Mouse (Mus musculus): Measurements from ENCODE around the gene Col24a1.

Col24a1 gene

DNA sequence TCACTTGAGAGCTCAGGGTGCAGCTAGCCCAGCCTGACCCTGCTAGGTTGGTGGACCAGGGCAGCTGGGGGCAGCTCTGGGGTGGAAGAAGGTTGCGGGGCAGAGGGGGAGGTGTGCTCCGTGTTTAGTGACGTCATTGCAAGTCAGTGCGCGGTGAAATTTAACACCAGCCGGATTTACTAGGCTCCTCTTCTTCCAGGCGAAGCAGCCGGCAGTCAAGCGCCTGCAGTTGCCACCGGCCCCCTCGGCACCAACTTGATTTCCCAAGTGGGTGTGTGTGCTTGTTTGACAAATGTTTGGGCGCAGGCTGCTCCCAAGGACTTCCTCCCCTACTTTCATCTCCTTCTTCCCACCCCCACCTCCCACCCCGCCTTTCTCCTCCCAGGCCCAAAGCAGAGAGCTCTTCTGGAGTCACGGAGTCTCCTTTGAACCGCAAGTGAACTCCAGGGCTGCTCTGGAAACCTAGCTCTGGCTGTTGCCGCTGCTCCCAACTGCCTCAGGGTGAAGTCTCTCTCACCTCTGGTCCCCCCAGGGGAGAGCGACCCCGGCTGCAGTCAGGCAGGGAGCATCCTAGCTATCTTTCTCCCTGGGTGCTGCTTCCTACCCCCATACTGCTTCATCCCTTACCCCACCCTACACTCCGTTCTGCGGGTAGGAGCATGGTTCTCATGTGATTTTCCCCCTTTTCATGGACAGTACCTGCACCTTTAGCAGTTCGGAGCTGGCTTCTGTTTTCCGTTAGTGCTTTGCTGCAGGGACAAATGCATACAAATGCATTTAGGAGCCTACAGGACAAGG lies at the start of gene Col24a1:
Gene Col24a1, plus strand, starts transcription at position 136 of the 798 bp plus-strand sequence.
- DNase-seq, result no peak

DNA sequence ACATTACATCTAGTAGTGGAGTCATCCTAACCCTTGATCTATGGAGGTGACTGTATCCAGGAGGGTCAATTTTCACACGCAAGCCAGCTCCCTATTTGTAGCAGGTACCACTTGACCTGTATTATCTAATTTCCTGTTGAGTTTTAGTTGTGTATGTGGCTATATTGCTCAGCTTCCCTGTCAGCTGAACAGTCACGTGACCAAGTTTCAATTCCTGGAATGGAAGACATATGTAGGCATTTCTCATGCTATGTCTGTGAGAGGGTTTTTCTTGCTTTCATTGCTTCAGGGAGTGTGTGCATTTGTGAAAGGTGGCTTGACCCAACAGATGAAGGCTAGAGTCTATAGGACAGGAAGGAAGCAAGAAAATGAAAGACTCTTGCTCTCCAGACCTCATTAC lies 44.2 kb upstream of the Col24a1 start:
- no peak for DNase-seq

DNA sequence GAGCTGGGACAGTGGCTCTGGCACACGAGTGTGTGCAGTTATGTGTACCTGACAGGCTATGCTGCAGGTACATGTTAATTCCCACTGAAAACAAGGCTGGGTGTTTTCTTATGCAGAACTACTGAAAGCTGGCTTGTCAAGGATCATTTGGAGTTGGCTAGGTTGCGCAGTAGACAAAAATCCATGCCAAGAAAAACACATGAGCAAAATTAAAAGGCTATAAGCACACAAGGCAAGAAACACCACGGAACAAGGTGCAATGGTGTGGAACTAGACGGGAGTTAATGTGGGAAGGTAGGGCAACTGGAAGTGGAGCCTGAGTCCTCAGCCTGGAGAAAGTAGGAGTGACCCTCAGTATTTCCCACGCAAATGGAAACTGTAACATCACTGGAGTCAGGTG lies 39.2 kb upstream of the Col24a1 start:
- no peak for DNase-seq

DNA sequence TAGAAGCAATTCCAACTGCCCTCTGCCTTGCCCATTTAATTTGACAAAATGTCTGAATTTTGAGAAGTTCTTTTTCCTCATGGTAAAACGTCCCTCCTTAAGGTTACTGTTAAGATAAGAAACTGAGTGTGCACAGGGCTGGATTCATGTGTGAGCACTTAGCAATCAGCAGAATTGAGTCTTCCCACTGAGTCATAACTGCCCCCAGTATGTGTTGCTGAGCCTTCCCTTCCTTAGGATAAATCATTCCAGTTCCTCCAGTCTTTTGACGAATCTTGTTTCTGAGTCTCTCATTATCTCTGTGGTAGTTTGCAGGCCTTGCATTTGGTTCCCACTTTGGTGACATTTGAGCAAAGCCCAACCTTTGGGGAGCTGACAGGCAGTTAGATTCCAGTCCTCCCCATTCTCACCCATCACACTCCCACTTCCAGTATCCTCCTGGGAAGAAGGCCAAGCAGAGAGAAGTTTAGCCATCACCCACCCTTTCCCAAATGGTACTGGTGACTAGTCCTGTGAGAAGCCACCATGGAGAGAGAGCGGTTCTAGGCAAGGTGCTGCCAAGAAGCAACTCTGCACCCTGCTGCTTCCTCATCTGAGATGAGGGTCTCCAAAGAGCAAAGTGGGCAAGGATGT lies 37.4 kb upstream of the Col24a1 start:
- no peak for DNase-seq

DNA sequence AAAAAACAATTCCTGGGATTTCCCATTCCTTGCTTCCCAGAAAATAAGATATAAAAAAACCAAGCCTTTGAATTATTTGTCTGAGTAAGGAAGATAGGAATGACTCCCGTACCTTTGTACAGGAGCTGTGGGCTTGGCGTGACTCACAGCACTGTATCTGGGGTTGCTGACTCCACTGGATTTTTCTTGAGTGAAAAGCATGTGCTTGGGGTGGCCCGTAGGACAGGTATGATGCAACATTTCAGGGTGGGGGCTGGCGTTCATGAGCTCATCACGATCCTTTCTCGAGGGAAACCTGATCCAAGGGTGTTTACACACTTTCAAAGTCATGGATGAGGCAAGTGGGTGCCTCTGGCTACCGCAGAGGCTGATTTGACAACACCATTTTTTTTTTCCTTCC lies 35.6 kb upstream of the Col24a1 start:
- no peak for DNase-seq

DNA sequence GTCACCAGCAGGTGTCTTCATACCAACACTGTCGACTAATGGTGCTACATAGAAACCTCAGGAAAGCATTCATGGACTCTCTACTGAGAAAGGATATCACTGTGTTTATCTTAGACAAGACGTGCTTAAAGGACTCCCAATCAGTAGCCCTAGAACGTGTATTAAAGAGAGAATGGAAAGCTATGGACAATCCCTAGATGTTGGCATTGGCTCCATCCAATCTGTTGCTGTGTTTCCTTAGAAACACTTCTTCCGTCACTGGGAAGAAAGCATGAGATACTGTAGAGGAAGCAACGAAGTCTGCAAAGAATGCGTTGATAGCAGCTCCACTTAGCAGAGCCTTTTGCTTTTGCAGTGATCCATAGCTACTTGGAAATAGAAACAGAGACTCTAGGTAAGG lies 32.6 kb upstream of the Col24a1 start:
- no peak for DNase-seq

DNA sequence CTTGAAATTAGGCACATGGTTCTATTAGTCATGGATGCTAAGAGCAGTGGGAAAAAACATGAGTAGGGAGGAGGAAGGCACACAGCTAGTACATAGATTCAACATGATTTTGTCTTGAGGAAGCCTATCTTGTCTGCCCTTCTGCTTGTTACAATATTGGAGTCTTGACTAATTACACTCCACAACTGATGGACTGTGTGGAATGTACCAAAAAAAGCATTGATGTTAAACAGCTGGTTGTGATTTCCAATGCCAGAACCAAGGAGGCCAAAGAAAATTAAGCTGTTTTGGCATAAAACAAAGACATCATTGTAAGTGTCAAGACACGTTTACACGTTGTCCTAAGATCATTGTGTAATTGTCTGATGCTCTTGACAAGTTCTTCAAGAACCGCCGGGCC lies 29.1 kb upstream of the Col24a1 start:
- DNase-seq, result no peak

DNA sequence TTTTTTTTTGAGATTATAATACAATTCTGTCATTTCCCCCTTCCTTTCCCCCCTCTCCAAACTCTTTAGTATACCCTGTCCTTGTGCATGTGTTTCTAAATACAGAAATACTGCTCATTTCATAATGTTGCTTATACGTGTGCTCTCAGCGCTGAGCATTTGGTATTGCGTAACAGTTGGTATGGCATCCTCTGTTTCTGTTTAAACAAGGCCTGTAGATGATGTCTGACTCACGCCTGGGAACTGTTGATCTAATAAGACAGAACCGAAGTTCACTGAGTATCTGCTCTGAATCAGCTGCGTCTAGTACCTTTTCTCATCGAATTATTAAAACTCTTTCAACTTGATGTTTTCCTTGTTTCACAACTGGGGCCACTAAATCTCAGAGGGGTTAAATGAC lies 24.2 kb upstream of the Col24a1 start:
- DNase-seq, result no peak

DNA sequence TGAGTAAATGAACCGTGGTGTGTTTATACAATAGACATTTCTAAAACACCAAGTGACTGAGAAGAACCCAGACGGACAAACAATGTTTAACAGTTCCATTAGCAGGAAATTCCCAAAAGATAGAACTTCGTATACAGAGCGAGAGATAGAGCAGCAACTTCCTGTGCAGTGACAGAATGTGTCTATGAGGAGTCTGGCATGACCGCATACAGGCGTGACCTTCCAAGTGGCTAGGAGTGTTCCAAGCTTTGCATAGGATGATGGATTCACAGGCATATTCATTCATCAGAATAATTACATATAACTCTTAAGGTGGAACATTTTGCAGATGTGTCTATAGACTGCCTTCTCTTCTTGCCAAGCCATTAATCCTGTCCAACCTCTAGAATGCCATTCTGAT lies 18.1 kb upstream of the Col24a1 start:
- no peak for DNase-seq

DNA sequence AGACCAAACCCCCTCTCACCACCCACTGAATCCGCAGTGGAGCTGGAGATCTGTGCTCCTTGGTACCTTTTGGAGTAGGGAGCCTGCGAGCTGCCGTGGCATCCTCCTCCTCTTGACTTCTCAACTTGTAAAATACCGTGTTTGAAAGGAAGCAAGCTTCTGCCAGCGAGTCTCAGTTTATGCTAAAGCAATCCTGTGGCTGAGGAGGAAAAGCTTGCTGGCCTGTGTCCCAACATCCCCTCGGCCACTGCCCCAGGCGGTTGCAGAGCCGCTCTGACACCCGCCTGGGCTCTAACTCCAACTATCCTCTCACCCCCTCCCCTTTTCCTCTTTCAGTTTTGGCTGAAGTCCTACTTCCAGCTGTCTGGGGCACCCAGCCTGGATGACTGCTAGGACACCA lies 935 bp downstream of the Col24a1 start:
- DNase-seq, result no peak

DNA sequence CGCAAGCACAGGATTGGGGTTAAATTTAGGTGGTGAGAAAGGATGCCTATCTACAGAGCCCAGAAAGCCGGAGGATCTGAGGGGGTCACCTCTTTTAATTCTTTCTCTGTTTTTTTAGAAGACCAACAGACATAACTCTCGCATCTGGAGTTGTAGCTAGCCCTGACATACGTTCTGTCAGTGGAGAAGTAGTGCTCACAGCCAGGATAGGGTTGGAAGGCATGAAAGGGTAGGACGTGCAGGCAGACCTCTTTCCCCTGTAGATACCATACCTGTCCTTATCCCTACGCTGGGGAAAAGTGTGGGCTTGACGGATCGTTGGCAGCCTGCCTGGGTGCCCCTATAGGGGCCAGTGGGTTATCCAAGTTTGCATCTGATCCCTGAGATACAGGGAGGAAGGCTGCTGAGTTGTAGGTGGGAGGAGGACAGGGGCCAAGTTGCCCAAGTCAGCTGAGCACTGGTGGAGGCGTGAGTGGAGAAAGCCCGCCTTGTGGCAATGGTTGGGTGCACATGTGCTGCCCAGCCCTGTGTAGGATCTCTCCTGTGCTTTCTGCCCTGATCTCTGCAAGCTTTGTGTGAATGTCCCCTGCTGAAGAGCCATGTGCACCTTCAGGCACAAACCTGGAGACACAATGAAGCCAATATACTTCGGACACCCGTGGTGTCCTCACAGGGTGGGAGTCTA lies 1.5 kb downstream of the Col24a1 start:
- no peak for DNase-seq

DNA sequence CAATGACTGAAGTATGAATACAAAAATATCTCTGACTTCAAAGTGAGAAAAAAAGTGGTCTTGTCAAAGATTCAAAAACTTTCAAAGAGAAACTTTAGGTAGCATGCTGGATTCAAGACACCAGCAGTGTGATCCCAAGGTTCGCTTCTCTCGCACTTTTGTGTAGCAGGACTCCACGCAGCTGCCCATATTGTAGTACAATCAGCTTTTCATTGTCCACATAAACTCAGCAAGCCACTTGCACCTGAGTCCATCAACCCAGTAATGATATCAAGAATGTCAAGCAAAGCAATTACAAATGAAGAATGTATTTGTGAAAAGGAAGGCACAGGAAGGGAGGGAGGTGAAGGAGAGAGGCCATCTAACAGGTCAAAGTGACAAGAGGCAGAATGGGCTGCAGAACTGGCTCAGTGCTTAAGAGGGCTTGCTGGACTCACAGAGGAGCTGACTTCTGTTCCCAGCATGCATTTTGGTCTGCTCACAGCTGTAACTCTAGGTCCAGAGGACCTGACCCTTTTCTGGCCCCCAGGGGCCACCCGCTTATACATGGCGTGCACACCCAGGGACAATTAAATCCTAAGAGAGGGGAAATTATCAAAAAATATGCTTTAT lies 7.8 kb downstream of the Col24a1 start:
- no peak for DNase-seq

DNA sequence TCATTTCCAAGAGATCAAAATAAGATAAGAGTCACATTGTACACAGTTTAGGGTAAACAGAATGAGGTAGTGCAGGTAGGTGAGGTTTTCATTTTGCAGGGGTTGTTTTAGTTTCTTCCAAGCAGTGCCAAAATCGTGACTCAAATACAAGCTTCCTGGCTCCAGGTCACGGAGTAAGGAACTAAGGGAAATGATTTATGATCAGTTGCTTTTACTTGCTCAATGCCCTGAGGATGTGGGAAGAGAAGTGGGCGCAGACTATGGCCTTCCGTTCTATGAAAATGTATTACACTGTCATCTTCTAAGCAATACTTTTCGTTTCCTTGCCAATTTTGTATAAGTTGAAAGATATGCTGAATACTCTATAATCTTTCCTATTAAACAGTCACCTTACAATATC lies 13.0 kb downstream of the Col24a1 start:
- no peak for DNase-seq

DNA sequence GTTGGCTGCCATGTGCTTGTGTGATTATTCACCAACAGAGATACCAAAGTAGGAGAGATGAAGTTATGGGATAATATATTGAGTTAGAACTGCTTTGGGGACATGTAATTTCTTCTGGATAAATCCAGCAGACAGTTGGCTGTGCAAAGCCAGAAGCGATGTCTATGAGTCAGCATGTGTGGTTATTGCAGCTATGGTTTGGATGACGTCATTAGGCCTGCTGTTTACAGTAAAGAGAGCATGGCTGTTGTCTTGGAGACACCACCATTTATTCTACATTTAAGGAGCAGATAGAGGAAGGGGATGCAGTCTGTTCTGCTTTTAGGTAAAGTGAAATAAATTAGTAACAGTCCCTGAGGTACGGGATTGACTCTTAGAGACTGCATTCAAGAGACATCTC lies 14.9 kb downstream of the Col24a1 start:
- no peak for DNase-seq

DNA sequence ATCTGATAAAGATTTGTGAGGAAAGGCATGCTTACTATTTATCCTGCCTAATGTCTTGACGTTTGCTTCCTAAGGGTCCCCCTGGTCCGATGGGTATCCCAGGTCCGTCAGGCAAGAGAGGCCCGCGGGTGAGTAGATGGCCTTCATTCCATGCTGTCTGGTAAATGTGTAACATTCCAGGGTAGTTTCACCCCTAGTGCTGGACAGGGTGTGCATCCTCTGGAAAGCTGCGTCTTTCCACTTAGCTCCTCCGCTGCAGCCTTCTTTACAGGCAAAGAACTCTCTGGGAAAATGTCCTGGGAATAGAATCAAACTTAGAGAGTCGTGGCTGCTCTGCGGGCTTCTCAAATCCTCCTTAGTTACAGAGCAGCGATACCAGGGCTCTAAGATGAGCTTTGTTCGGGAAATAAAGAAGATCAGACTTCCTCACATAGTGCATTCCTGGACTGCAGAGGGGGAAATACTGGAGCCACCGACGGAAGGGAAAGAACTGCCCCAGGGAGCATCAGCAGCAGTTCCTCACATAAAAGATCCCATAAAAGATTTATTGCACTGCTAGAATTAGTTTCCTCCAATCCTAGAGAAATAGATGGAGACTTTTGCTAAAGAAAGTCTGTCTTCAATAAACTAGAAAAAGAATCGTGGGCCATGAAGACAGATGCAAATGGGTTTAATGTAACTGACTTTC lies 28.5 kb downstream of the Col24a1 start:
- no peak for DNase-seq

DNA sequence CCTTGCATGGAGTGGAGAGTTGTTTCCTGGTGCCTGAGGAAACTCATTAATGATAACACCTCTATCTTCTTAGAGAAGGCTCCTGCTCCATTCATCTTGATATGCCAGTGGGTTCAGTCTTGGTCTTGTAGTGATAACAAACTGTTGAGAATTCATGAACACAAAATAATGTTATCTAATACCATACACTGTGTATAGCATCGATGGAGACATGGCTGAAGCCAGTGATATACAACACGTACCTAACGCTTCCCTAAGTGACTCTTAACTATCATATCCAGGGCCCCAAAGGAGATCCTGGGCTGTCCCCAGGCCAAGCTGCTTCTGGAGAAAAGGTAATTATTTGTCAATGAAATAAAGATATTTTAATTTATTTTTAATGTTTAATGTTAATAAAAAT lies 33.1 kb downstream of the Col24a1 start:
- DNase-seq, result no peak

DNA sequence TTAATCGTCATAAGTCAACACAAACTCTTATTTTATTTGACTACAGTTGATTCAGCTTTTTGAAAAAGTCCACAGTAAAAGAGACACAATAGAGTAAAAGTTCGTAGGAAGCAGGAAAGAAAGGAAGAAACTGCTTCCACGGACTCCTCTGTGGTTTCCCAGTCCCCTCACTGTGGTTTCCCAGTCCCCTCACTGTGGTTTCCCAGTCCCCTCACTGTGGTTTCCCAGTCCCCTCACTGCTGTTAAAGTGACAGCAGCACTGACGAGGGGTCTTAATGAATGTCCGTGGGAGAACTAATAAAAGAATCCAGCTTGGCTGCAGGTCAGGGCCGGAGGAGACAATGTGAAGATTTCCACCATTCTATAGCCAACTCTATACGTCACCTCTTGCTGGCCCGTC lies 39.4 kb downstream of the Col24a1 start:
- DNase-seq, result no peak

DNA sequence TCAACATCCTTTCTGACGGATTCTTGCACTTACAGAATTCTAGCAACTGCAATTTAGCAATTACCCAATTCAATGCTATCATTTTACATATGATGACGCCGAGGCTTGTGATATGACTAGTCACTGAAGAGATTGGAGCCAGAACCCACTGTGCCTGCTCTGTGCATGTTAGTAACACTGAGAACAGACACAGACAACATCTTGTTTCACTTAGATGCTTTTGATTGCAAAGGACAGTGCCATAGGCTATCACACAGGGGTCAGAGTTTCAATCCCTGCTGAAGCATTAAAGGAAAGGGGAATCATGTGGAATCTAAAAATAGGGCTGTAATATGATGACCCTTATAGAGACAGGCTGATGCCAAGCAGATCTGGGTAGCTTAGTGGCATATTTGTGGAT lies 41.8 kb downstream of the Col24a1 start:
- no peak for DNase-seq

DNA sequence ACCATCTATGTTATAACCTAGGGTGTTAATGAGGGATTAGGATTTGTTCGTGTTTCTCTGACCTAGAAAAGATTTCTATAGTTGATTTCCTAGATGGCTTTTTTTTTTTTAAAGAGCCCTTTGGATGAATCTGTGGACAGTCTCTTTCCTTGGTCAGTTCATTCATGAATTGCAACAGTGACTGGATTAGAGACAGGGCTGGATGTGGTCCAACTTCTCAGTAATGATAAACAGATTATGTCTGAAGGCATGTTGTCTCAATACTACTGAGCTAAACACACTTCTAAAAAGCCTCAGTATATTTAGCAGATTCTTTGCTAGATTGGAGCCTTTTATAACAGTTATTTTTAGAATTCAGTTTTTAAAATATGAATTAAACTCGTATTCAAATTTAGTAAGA lies 44.9 kb downstream of the Col24a1 start:
- no peak for DNase-seq

DNA sequence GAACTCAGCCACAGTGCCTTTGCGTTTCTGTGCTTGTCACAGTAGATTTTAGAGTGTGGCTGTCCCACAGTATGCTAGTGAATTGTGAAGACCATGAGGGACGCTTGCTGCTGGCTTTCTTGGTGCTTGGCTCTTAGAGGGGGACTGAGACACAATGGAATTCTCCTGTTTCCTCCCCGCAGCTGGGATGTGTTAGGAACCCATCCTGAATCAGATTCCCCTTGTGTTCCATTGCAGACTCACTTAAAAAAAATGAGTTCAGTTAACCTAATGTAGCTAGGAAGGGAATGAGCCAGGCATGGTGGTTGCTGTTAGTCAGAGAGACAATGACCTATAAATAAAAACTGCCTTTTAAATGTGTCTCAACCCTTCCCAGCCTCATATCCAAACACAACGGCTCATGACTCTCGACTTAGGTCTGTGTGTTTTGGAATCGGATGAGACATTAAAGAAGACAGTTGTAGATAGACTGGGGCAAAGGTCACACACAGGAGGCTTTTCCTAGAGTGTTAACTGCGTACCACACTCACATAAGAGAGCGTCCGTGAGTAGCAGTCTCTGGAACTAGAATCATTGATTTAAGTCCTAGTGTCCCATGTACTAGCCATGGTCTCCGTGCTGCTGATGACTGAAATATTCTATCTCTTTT lies 47.7 kb downstream of the Col24a1 start:
- DNase-seq, result no peak

DNA sequence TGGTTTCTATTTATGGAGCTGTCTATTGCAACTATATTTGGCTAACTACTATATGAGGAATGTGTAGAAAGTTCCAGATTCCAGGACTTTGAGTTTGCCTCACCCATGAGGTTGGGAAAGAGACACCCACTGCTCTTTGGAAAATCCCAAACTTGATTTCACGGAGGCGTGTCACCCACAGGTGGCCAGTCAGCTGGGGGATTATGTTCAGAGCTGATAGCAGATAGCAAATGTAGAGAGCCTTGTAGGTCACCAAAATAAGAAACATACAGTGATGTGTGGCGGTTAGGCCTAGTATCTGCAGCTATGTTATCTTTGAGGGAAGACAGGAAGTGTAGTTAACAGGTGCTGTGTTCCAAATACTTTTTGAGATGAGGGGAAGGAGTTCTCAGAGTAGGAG lies 56.4 kb downstream of the Col24a1 start:
- DNase-seq, result no peak

DNA sequence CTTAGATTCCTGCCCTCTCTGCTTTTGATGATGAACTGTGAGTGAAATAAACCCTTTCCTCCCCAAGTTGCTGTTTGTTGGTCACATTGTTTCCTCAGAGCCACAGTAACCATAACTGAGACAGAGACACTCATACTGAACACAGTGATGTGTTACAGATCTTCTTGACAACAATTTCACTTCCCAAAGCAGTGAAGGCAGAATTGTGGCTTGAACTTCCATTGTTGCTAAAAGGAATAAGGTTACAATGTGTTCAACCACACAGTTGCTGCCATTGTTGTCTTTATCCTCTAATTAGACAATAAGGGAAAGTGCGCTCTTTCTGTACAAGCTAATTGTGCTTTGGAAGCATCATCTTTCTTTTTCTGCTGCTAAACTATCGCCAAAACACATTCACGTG lies 61.7 kb downstream of the Col24a1 start:
- no peak for DNase-seq
